Mouse (Mus musculus) adipocyte (in vitro differentiated cells): ENCODE measurements around the gene Sec11a.
"Not testable (repeated sequence)": the region's sequence is repeated elsewhere in the genome, so short reads cannot be mapped to it uniquely, and the experiment has no call there.

Experiments used
- DNase-seq: peaks from one replicate; pipeline ENCODE4 v3.0.0-alpha.2; 2016; ENCODE audit warnings: low spot score

Gene Sec11a

DNA sequence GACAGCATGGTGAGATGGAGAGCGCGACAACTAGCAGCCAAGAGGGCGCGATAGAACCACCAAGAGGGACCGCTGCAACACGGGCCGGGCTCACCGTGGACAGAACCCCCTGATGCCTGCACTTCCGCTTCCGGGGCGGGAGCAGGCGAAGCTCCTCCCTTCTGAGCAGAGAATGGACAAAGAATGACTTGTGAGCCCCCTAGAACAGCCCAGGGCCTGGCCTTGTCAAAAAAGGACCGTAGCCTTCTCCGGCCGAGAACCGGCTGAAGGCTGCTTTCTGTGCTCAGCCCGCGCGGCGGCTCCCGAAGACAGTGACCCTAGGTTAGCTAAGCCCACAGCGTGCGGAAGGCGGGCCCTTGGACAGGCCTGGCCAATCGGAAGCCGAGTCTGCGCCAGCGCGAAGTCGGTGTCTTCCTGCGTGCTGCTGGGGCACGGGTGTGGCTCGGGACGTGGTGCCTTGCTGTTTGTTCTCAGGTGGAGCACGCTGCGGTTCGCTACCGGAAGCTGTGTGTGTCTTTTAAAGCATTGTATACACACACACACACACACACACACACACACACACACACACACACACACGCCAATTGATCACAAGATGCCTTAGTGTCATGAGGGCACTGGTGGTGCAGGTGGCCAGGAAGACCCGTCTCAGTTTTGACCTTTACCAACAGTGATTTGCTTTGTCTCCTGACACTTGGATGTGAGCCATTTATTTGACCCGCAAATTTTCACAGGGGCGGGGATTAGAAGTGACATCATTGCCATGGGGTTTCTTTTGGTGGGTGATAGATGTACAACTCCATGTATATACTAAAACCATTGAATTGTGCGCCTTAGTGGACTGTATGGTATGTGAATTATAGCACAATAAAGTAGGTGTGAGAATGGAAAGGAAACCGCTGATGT, at the start of gene Sec11a:
TSS of gene Sec11a (minus strand) at position 336 of the 906 bp plus-strand sequence.
- DNase-seq, result peak; percentile 85

DNA sequence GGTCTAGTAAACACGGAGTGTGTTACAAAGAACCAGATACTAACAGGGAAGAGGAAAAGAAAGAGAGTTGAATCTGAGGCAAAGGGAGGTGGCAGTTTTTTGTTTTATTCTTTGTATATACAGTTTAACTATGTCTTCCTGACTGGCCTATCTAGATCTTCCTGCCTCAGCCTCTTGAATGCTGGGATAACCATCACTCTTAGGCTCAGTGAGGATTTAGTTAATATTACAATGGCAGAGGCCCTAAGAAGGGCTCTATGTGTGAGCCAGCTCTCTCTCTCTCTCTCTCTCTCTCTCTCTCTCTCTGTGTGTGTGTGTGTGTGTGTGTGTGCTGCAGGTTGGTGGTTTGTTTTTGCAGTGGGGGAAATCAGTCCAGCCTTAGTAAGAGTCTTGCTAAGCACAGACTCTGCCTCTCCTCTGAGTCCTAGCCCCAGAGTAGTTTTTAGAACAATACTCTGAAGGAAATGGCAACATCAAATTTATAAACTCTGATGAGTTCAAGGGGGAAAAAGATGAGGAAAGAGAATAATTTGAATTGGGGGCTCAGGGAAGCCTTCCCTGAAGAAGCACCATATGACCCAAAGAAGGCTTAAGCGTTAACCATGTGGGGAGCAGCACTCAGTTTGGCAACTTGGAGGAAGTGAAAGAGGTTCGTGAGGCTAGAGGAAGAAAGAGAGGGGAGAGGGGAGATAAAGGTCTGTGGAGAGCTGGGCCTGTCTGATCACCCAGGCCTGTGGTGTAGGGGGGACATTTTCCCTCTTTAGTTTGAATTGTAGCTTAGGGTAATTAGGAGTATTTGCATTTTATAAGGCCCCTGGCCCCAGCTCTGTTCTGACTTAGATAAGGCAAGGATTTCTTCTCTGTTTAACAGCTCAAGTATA, 47.9 kb upstream of the Sec11a start:
- DNase-seq, result no peak

DNA sequence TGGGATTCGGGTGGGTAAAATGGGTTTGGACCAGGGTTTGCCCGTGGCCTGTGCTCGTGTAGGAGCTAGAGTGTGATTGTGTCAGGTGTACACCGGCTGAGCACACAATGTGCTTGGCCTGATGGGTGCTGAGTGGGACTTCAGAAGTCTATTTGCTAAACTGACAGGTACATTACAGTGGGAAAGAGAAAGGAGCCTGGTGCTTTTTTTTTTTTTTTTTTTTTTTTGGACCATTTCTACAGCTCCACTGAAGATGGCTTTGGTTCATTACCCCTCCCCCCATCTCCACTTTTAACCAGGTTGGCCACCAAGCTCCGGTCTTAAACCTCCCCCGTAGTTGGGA, 47.1 kb upstream of the Sec11a start:
- peak; percentile 22 for DNase-seq

DNA sequence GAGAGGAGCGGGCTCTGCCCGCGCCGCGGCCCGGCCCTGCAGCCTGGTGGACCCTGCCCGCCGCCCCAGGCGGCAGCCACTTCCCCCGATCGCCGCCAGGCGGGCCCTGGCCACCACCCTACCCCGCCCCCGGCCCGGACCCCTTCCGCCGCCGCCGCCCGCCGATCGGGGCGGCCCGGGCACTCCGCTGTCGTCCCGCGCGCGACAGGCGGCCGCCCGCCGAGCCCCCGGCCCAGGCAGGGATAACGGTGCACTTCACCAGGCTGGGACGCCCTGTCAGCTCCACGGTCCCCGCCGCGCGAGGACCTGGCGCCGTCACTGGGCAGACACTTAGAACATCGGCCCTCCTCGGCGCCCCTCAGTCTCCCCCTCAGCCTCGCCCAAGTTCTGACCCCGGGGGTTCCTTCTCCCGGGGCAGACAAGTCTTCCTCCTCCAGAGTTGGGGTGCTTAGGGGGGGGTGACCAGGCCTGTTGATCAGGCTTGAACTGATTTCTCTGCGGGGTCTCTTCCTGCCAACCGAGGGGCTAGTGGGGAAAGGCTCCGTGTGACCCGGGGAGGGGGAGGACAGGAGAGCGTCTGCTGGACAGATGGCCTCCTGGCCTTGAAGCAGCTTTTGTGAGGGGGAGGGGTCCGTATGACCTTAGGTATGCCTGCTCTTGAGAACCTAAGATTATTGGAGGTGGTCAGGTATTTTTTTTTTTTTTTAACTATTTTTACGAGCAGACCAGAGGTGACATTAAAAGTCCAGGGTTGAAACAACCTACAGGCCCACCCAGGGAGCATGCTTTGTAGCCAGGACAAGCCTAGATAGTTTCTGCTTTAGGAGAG, 46.5 kb upstream of the Sec11a start:
- peak; percentile 12 for DNase-seq

DNA sequence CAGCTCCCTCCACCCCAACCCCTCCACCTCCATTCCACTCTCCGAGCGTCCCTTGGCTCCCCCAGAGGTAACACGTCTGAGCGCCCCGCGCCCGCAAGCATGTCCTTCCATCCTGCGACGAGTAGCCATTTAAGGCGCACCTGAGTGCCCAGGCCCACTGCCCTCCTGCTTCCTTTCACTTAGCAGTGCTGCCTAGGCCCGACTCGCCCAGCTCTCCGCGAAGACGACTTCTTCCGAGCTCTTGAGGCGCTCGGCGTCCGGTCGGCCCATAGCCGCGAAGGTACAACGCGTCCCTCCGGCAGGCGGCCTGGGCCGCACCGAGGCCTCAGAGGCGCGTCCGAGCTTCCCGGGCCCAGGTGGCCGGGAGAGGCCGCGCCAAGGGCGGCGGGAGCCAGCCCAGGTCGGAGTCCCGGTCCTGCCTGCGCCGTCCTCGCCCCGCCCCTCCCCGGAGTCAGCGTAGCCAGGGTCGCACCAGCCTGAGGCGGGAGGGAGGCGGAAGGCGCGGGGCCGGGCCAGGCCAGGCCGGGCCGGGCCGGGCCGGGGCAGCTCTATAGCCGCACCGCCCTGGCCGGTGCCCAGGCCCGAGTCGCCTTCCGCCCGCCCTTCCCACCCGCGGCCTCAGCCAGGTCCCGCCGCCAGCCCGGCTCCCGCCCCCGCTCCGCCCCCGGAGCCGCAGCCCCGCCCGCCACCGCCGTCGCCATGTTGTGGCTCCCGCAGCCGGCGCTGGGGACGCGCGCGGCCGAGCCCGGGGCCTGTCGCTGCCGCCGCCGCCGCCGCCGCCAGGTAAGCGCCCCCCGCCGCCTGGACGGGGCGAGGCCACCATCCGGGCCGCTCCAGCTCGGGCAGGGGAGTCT, 45.6 kb upstream of the Sec11a start, which contains the start of gene Zfp592:
TSS of gene Zfp592 (plus strand) at position 702 of the 854 bp plus-strand sequence.
- peak; percentile 71 for DNase-seq

DNA sequence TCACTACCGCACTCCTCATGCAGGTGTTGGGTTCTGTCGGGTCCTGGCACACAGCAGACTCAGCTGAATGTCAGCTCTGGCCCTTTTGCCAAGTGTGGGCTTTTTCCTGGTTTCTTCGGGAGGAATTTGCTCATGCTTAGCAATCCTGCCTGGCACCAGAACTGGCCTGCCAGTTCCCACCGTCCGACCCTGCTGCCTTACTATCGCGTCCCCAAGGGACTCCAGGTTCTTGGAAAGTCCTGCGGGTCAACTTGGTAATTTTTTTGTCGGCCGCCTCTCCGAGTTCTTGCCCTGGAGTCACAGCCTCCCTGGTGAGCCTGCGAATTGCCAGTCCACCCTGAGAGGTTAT, 45.0 kb upstream of the Sec11a start:
- peak; percentile 57 for DNase-seq

DNA sequence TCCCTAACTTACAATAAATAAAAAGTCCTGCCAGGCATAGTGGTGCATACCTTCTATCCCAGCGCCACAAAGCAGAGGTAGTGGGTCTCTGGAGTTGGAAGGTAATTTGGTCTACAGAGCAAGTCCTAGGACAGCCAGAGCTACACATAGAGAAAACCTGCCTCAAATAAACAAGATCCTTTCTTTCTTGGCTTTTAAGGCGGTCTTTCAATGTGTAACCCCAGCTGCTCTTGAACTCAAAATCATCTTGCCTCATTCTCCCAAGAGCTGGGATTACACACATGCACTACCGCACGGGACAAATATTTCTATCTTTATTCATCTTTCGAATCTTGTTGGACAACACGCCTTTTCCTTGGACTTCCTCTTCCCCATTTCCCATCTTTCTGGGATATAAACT, 44.5 kb upstream of the Sec11a start:
- DNase-seq, result no peak

DNA sequence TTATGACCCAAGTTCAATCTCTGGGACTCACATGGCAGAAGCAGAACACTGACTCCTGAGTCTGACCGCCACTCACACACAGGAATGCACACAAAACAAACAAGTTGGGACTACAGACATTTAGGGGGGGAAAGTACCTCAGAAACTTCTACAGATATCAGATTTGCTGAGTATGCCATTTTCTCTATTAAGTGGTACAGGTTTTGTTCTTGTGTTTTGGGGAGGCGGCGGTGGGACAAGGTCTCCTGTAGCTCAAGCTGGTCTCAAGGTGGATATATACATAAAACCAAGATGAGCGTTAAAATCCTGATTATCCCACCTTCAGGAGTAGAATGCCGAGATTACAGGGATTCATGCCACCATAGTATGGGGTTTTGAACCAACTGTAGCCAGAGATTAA, 44.0 kb upstream of the Sec11a start:
- DNase-seq, result no peak

DNA sequence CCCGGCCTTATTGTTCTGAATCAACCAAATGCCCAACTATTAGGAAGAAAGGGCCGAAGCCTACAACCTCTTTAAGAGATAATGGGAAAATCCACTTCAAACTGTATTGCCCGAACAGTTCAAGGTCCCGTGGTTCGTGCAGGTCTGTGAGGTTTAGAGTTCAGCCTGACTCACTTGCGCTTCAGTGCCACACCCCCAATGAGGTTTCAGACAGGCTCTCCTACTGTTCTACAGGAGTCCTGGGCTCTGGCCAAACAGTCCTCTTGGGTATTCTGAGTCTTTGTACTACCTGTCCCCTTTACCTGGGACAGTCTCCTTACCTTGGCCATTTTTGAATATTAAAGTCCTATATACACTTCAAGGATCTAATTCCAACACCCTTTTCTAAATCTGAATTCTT, 42.7 kb upstream of the Sec11a start:
- no peak for DNase-seq

DNA sequence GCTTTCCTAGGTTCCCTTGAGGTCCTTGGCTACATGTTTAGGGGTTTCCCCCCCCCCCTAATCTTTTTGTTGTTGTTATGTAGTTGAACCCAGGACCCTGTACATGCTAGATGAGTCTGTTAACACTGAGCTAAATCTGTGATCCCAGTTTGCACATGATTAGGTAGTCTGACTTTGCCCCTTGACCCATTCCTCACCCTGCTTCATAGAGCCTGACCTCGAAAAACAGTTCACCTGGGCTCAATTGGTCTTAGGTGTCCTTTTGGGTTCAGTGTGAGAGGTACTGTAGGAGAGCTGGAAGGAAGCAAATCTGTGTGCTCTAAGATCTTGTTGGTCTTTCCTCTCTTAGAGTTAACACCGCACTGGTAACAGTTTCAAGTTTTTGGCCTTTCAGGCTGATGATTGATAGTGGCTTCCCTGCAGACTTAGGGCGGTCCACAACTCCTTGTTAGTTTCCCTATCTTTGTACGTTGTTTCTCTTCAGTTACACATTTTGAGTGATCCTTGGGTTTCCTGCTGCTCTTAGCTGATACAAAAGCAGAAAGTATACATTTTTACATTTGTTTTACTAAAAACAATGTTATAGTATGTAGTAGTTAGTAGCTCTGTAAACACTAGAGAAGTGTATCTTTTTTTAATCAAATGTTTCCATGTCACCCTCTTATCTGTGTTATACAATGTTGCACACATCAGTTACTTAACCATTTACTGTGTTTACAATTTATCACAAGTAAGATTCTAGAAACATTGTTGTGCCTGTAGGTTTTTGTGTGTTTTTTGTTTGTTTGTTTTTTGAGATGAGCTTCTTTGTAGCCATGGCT, 40.4 kb upstream of the Sec11a start:
- no peak for DNase-seq

DNA sequence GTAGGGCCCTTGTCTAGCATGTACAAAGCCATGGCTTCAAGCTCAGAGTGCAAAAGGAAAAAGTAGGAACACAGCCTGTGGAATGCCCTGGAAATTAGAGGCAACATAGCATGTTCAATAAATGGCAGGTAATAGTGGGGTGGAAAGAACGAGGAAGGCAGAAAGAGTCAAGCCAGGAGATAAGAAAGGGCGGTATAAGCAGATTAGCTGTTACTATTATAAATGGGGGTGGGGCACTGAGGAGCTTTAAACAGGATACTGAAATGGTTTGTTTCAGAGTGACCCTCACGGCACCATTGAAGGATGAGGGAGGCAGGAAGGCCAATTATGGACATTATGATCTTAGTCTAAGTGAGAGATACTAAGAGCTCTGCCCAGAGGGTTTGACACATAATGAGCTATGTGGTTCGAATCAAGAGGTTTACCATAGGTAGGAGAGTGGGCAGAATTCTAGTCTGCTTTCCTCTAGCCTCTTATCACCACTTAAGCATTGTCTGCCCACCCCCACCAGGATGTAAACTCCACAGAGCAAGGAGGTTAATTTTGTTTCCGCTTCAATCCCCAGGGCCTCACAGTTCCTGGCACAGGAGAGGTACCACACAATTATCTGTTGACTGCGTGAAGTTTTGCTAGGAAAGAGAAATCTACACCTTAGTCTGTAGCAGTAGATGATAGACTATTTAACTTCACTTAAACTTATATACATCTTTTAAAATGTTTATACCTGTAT, 39.0 kb upstream of the Sec11a start:
- no peak for DNase-seq

DNA sequence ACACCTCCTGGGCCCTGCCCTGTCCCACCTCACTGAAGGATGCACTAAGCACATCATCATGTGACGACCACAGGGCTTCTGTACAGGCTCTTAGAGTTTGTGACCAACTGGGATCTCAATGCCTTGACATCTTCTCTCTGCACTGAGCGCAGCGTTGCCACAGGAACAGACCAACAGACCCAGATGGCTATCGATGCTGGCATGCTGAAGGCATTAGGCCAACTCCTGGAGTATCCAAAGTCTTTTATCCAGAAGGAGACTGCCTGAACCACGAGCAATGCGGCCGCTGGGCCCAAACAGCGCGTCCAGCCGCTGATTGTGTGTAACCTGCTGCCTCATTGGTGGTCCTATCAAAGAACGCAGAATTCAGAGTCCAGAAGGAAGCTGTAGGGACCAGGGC, 33.0 kb upstream of the Sec11a start:
- DNase-seq, result no peak

DNA sequence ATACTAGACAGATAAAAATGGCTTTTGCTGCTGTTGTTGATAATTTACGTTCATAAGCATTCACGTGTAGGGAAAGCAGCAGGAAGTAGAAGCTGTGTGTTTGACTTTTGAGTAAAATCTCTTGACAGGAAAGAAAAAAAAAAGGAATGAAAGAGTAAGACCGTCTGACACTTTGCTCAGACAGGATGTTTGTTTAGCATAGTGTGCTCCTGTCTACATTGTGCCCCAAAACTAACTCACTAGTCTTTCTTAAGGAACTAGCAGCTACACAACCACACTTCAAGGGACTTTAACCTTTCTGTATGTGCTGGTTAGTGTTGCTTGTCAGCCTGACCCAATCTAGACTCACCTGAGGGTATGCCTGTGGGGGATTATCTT, 26.0 kb upstream of the Sec11a start:
- not testable (repeated sequence) for DNase-seq

DNA sequence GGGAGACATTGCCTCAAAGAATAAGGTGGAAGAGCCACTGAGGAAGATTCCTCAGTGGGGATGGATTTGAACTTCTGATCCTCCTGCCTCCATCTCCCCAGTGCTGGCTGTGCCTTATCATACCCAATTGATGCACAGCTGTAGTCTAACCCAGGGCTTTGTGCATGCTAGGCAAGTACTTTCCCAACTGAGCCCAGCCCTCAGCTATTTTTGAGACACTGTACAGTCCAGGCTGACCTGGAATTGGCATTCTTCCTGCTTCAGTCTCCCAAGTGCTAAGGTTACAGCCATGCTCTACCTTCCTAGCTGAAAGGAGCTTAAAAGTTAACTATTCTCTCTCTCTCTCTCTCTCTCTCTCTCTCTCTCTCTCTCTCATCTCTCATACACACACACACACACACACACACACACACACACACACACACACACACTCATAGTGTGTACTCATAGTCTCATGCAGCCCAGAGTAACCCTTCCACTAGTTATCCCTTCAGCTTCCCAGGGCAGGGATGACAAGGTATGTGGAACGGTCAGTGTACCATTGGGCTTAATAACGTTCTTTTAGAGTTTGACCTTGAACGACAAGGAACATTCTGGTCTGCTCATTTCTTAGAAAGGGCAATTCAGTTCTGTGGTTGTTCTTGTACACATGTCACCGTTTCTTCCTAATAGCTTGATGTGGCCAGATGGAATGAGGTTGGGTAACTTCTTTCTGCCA, 25.5 kb upstream of the Sec11a start:
- not testable (repeated sequence) for DNase-seq

DNA sequence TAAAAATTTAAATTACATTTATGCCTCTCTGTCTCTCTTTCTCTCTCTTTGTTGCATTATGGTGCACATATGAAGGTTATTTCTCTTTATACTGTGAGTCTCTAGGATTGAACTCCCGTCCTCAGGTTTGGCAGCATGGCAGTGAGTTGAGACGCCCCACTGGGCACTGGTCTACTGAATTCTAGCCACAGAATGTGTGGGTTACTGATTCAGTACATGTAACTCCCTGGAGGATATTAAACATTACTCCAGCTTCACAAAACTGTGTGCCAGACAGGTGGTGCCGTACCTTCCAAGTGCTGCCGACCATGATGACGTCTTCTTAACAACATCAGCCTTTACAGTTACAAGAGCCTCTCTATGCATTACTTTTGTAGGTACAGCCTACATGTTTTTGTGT, 24.5 kb upstream of the Sec11a start:
- no peak for DNase-seq

DNA sequence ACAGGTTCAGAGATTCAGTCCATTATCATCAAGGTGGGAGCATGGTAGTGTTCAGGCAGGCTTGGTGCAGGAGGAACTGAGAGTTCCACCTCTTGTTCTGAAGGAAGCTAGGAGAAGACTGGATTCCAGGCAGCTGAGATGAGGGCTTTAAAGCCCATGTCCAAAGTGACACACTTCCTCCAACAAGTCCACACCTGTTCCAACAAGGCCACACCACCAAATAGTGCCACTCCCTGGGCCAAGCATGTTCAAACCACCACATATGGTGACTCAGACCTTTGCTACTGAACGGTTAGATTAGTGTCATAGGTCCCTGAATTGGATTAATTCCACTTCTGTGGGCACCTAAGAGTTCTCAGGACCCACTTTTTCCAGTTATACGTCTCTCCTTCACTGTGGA, 23.8 kb upstream of the Sec11a start:
- no peak for DNase-seq

DNA sequence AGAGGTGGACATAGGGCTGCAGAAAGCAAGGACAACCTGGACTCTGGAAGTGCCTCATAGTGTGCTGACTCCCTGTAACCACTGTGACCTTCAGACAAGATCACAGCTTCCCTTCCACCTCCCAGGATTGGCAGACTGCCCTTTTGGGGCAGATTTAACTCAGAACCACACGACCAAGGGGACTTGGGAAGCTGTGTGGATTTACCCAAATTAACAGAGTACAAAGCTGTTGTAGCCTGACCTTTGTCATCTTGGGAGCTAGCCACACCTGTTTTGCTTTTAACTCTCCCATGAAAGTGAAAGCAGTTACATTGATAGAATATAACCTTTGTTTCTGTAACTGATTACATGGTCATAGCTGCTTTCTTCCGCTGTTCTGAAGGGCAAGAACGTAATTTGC, 23.3 kb upstream of the Sec11a start:
- no peak for DNase-seq

DNA sequence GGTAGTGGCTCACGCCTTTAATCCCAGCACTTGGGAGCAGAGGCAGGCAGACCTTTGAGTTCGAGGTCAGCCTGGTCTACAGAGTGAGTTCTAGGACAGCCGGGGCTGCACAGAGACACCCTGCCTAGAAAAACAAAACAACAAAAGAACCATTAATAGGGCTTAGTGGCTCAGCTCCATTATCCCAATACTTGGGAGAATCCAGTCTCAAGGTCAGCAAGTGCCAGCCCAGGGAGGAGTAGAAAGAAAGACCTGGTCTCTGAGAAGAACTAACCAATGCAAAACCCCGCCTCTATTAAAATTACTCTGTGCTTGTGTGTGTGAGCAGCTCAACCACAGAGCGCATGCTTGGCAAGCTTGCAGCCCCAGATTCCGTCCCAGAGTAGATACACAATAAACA, 15.2 kb upstream of the Sec11a start:
- no peak for DNase-seq

DNA sequence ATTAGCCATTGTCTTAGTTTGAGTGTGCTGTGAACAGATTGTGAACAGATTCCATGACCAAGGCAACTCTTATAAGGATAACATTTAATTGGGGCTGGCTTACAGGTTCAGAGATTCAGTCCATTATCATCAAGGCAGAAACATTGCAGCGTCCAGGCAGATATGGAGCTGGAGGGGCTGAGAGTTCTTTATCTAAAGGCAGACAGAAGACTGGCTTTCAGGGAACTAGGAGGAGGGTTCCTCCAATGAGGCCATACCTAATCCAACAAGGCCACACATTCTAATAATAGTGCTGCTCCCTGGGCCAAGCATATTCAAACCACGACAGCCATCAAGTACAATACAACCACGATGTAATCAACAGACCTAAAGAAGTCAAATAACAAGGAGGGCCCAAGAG, 11.4 kb upstream of the Sec11a start:
- DNase-seq, result no peak
